Mouse (Mus musculus) testis, adult 2 months (tissue): ENCODE results near the gene Ceacam19.

ENCODE experiments used
- CTCF ChIP-seq: fragments of 200-500 bp; IDR thresholded peaks from 2 replicates; pipeline ENCODE4 v1.5.1; 2012; ENCODE audit warnings: low read depth, mild to moderate bottlenecking, inconsistent platforms, low read length, moderate library complexity; ENCODE audit not compliant: control insufficient read depth, insufficient read depth, insufficient replicate concordance
- POLR2A ChIP-seq: fragments of 200-500 bp; IDR thresholded peaks from 2 replicates; pipeline ENCODE4 v1.6.1; 2012; ENCODE audit warnings: low read depth, mild to moderate bottlenecking, inconsistent platforms, low read length, moderate library complexity; ENCODE audit not compliant: control insufficient read depth

- TF ChIP-seq CTCF (no peak), POLR2A (0 out of 2 replicates have a peak, but pooled peaks have one; percentile 26)
These were observed 32.9 kb upstream of the Ceacam19 start, which contains the start of gene Pvr for GRCm38 (mm10) chr7:19920506-19921261.
